Mouse (Mus musculus) induced T-regulatory cell, adult 2 months (primary cell): ENCODE results near the gene Gja5.
A peak's percentile ranks its signal among the peaks of the same experiment; 100 is the strongest.
"Not testable (repeated sequence)": the region's sequence is repeated elsewhere in the genome, so short reads cannot be mapped to it uniquely, and the experiment has no call there.

Experiments used
- DNase-seq: peaks from one replicate; pipeline ENCODE4 v3.0.0-alpha.2; 2012; ENCODE audit warnings: low read depth

Gene Gja5

DNA sequence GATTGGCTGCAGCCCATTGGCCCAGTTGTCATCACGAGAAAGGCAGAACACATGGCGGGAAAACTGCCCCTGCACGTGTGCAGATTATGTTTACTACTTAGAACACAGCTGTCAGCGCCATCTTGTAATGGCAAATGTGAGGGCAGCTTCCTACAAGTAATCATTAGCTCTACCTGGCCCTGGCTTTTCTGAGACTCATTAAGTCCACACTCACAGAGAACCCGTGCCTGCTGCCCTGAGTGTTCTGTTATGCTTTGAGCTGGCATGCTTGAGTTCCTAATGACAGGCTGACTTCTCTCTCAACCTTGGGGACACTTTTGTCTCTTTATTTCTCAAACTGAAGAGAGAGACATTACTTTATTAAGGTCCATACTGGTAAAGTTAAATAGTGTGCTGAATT, 199.5 kb downstream of the Gja5 start:
- not testable (repeated sequence) for DNase-seq

GRCm38 (mm10) chr3:97104696-97105430, 200.4 kb downstream of the Gja5 start:
- no peak for DNase-seq

DNA sequence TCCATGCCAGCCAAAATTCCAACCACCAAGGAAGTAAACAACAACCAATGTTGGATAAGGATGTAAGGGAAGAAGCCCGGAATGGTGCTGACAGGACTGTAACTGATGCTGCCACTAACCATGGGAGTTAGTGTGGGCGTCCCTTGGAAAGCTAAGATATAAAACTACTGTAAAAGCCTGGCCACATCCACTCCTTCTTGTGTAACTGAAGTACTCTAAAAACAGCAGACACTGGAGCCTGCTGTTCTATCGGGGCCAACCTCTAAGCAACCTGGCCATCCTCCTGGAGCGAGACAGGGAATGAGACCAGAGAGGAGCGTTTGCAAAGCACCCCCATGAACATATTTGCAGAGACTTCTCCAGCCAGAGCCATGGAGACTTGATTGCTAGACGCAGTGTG, 213.0 kb downstream of the Gja5 start:
- DNase-seq = no peak

GRCm38 (mm10) chr3:97118313-97118712, 213.8 kb downstream of the Gja5 start:
- DNase-seq = no peak

DNA sequence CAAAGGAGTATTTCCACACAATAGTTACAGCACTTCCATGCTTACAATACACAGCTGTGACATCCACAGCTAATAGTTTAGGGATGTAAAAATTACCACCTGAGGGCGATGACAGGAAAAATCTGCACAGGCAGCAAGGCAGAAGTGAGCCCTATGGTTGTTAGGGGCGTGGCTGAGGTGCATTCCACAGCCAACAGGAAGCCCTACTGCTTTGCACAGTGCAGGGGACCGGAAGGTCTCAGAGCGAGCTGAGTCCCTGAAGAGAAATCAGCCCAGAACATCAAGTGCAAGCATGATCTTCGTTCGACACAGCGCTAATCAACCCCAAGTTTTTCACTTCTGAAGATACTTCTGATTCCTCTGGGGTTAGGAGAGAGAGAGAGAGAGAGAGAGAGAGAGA, 219.7 kb downstream of the Gja5 start:
- peak; percentile 72 for DNase-seq
